Mouse (Mus musculus) G1E (cell line): ENCODE measurements around the gene Abca4.

Source experiments
- CTCF ChIP-seq: IDR thresholded peaks from 2 replicates; pipeline ENCODE4 v1.5.1; 2012; ENCODE audit warnings: low read depth, low read length, inconsistent platforms, mixed read lengths
- POLR2AphosphoS5 ChIP-seq: IDR thresholded peaks from 2 replicates; pipeline ENCODE4 v1.6.1; 2012; ENCODE audit warnings: low read depth, low read length, inconsistent platforms; ENCODE audit not compliant: insufficient replicate concordance

DNA sequence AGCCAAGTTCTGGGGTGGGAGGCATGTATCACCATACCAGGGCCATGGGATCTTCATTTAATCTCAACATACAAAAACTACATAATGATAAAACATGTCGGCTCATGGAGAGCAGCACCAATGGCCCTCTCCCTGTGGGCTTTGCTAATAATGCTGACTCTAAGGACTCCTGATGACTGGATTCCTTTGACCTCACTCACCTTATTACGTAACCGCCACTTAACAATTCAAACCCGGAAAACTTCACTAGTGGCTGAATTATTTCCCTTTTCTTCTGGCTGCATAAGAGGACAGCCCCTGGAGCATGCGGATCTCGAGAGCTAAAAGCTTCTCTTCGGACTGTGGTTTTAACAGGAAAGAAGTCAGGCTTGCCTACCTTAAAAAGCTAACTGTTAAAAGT is 106.6 kb downstream of the Abca4 start:
- TF ChIP-seq CTCF: no peak
- TF ChIP-seq POLR2AphosphoS5: no peak
